Mouse (Mus musculus): ENCODE measurements around the gene Cdr2l.

- no peak for TF ChIP-seq POLR2A (IDR thresholded peaks at IDR 0.05; ENCODE audit: extremely low read depth, insufficient read depth, low read length)
- peak; percentile 88 for TF ChIP-seq CTCF (IDR thresholded peaks at IDR 0.05; ENCODE audit: extremely low read depth, insufficient read depth, low read length)
These were observed 27.5 kb upstream of the Cdr2l start for GRCm38 (mm10) chr11:115354183-115354582.

Data from cortical plate, adult 2 months (tissue).